13 mouse cellular contexts compared by ENCODE assay signal in genomic region chr4:103875564-103875963, GRCm38 (mm10).
A peak's percentile ranks its signal among the peaks of the same experiment; 100 is the strongest.
DNase-seq lines count a peak whose midpoint lies in the region; ATAC-seq and TF ChIP-seq lines count a peak whose summit lies in the region.
"Had no signal": no experiment of that assay in that cellular context is flagged by ENCODE, and none has a peak within 500 bp of the region (broad histone marks: within the 10 kb centered on the region; RNA-seq: fewer than 3 reads in every experiment).

No protein-coding gene starts in this region.

- H3K9me3 ChIP-seq in hindbrain, embryonic 11.5 days (ENCODE audit: control insufficient read depth, low read length), result no peaks in the 10 kb centered on the region
- no peaks in the 10 kb centered on the region for H3K9me3 ChIP-seq in hindbrain, postnatal 0 days (ENCODE audit: low read length)
- H3K9me3 ChIP-seq in embryonic facial prominence, embryonic 14.5 days (ENCODE audit: control insufficient read depth, low read length), result no peaks in the 10 kb centered on the region
- H3K9me3 ChIP-seq: limb, embryonic 13.5 days; midbrain, embryonic 15.5 days had no signal

- H3K27me3 ChIP-seq in hindbrain, embryonic 11.5 days (ENCODE audit: control insufficient read depth, insufficient read depth, low read length), result no peaks in the 10 kb centered on the region
- no peaks in the 10 kb centered on the region for H3K27me3 ChIP-seq in hindbrain, postnatal 0 days (ENCODE audit: insufficient read depth, low read length)
- H3K27me3 ChIP-seq in embryonic facial prominence, embryonic 14.5 days (replicated peaks; ENCODE audit: control insufficient read depth, insufficient read depth, low read length), result no peaks in the 10 kb centered on the region
- H3K27me3 ChIP-seq: limb, embryonic 13.5 days; midbrain, embryonic 15.5 days had no signal

- H3K4me2 ChIP-seq in hindbrain, embryonic 11.5 days (replicated peaks; ENCODE audit: low read depth, low read length), result no peak overlapping the region
- no peak overlapping the region for H3K4me2 ChIP-seq in hindbrain, postnatal 0 days (ENCODE audit: low read depth, low read length)
- H3K4me2 ChIP-seq in embryonic facial prominence, embryonic 14.5 days (ENCODE audit: low read depth, low read length), result no peak overlapping the region
- H3K4me2 ChIP-seq: limb, embryonic 13.5 days; midbrain, embryonic 15.5 days had no signal

- H3K4me1 ChIP-seq in hindbrain, embryonic 11.5 days (replicated peaks; ENCODE audit: control insufficient read depth, insufficient read depth, low read length), result no peaks in the 10 kb centered on the region
- H3K4me1 ChIP-seq in hindbrain, postnatal 0 days (ENCODE audit: insufficient read depth, low read length), result no peaks in the 10 kb centered on the region
- H3K4me1 ChIP-seq in embryonic facial prominence, embryonic 14.5 days (ENCODE audit: control insufficient read depth, insufficient read depth, low read length), result no peaks in the 10 kb centered on the region
- H3K4me1 ChIP-seq: limb, embryonic 13.5 days had no signal

- H3K27ac ChIP-seq in hindbrain, embryonic 11.5 days (ENCODE audit: low read depth, low read length), result no peak overlapping the region
- no peak overlapping the region for H3K27ac ChIP-seq in hindbrain, postnatal 0 days
- no peak overlapping the region for H3K27ac ChIP-seq in embryonic facial prominence, embryonic 14.5 days (replicated peaks; ENCODE audit: low read depth, low read length)
- H3K27ac ChIP-seq: limb, embryonic 13.5 days; midbrain, embryonic 15.5 days had no signal

- H3K9ac ChIP-seq in hindbrain, embryonic 11.5 days (ENCODE audit: low read depth, low read length), result no peak overlapping the region
- H3K9ac ChIP-seq in hindbrain, postnatal 0 days (replicated peaks; ENCODE audit: low read length), result no peak overlapping the region
- no peak overlapping the region for H3K9ac ChIP-seq in embryonic facial prominence, embryonic 14.5 days (ENCODE audit: low read depth, low read length)
- H3K9ac ChIP-seq: limb, embryonic 13.5 days; midbrain, embryonic 15.5 days had no signal

- no peaks in the 10 kb centered on the region for H3K36me3 ChIP-seq in hindbrain, embryonic 11.5 days (ENCODE audit: control insufficient read depth, insufficient read depth, low read length)
- H3K36me3 ChIP-seq in hindbrain, postnatal 0 days (ENCODE audit: insufficient read depth, low read length), result no peaks in the 10 kb centered on the region
- no peaks in the 10 kb centered on the region for H3K36me3 ChIP-seq in embryonic facial prominence, embryonic 14.5 days (ENCODE audit: control insufficient read depth, insufficient read depth, low read length)
- H3K36me3 ChIP-seq: G1E; limb, embryonic 13.5 days; midbrain, embryonic 15.5 days had no signal

- DNase-seq in hindbrain, embryonic 11.5 days (ENCODE audit: low spot score), result peak; percentile 46
- DNase-seq in hindbrain, postnatal 0 days (ENCODE audit: low spot score), result no peak
- peak; percentile 3 for DNase-seq in urinary bladder, postnatal 14 days (ENCODE audit: low spot score)
- no peak for DNase-seq in urinary bladder, adult 2 months (ENCODE audit: low spot score)
- peak; percentile 65 for DNase-seq in embryonic facial prominence, embryonic 14.5 days (ENCODE audit: low spot score)
- peak; percentile 6 for DNase-seq in yolk sac, embryonic 10.5 days (ENCODE audit: low spot score)
- DNase-seq in thymus, postnatal 10 days (ENCODE audit: low spot score in 2 of 2), result no peak
- DNase-seq: right cerebral cortex, postnatal 14 days; thymus, postnatal 36 days had no signal

- WGBS in hindbrain, embryonic 11.5 days, result 48% methylated on average over 3 of the region's 3 CpGs
- WGBS in hindbrain, postnatal 0 days, result 52% methylated on average over 3 of the region's 3 CpGs
- WGBS in embryonic facial prominence, embryonic 14.5 days, result 29% methylated on average over 3 of the region's 3 CpGs

- no peak for TF ChIP-seq CTCF in hindbrain, postnatal 0 days (IDR thresholded peaks at IDR 0.05; ENCODE audit: low read depth)

- ATAC-seq in hindbrain, embryonic 11.5 days (ENCODE audit: low FRiP score), result no peak
- ATAC-seq in hindbrain, postnatal 0 days, result no peak
- no peak for ATAC-seq in embryonic facial prominence, embryonic 14.5 days (ENCODE audit: low read depth)
- no peak for ATAC-seq in megakaryocyte progenitor cell, adult 5-6 weeks (replicated peaks; ENCODE audit: poor library complexity)
- ATAC-seq: midbrain, embryonic 15.5 days had no signal

- H3K4me3 ChIP-seq in hindbrain, embryonic 11.5 days (ENCODE audit: low read depth, low read length), result no peak overlapping the region
- H3K4me3 ChIP-seq in hindbrain, postnatal 0 days (ENCODE audit: low read length), result no peak overlapping the region
- no peak overlapping the region for H3K4me3 ChIP-seq in embryonic facial prominence, embryonic 14.5 days (ENCODE audit: low read depth, low read length)
- H3K4me3 ChIP-seq: limb, embryonic 13.5 days; midbrain, embryonic 15.5 days had no signal

Comparison
In these comparisons a context has a peak if more than half of its experiments do, and no peak if none do; other contexts are left out.
1. DNase-seq: peak in hindbrain, embryonic 11.5 days (single experiment), urinary bladder, postnatal 14 days (single experiment), embryonic facial prominence, embryonic 14.5 days (single experiment) and yolk sac, embryonic 10.5 days (single experiment); none in hindbrain, postnatal 0 days (single experiment), urinary bladder, adult 2 months (single experiment) and thymus, postnatal 10 days (0 of 2).